Mouse (Mus musculus) lung, adult 2 months (tissue): Measurements from ENCODE around the gene Ccna2. TPM values are rescaled to one million over a fixed set of nuclear protein-coding genes. Genes with fewer than 3 reads are reported as not detected.

ENCODE experiments used
- DNase-seq: peaks from one replicate; pipeline ENCODE4 v3.0.0; 2022
- H3K4me1 ChIP-seq: fragments of 200-500 bp; 2 replicates; pipeline ENCODE4 v1.6.1; 2011; ENCODE audit warnings: low read length; ENCODE audit not compliant: control insufficient read depth, insufficient read depth
- H3K4me3 ChIP-seq: fragments of 200-500 bp; replicated peaks from 2 replicates; pipeline ENCODE3; 2011; ENCODE audit warnings: low read depth, mild to moderate bottlenecking, control low read depth, low read length; ENCODE audit errors: extremely low read depth
- CTCF ChIP-seq: fragments of 200-500 bp; IDR thresholded peaks from 2 replicates; pipeline ENCODE4 v1.5.1; 2011; ENCODE audit warnings: mild to moderate bottlenecking, low read length, control low read depth; ENCODE audit not compliant: insufficient read depth
- POLR2A ChIP-seq: fragments of 200-500 bp; IDR thresholded peaks from 2 replicates; pipeline ENCODE4 v1.6.1; 2011; ENCODE audit warnings: low read depth, mild to moderate bottlenecking, control low read depth, low read length, borderline replicate concordance; ENCODE audit errors: extremely low read depth
- WGBS: fragments of 180-500 bp; shearing (Covaris S2); methylation state at CpG from one replicate; pipeline ENCODE4 v1.1.7; 2018; 5-methylcytosine and 5-hydroxymethylcytosine counted together
- polyA plus RNA-seq: library from polyadenylated mRNA; depleted of rRNA; stranded (reverse); fragments of >200 nt; gene quantifications from 2 replicates; pipeline ENCODE4 v1.2.3, GENCODE M21; 2012

Gene Ccna2
- polyA plus RNA-seq, 1 experiment = 4.3 TPM

DNA sequence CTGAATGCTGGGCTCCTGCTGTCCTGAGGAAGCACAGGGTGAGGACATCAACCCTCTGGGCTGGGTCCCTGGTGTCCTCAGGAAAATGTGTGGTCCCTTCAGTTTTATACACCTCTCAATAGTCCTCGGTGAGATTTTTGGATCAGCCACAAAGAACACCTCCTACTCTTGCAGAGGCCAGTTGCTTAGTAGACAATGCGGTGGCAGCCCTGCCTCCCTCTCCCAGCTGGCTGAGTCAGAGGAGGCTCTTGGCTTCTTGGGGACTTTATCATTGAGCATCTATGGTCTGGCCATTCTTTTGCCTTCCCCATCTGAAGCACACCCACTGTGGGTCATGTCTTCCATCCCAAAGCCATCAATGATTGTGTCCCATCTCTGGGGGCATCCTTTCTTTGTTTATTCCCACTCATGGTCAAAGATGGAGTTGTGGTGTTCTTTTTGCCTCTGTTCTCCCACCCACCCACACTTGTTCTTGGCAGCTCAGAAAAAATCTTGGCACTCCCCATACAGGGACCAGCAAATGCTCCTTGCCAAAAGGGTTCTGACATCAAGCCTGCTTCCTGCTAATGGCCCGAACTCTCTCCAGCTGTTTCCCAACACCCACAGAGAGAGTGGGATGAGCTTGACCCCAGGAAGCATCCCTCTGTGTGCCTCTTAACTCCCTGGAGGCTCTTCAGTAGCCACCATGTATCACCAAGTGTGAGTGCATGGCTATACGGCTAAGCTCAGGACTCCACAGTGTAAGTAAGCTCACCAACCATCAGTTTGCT is 34.1 kb downstream of the Ccna2 start:
- Histone ChIP-seq H3K4me1 (peaks cover 6% of the 10 kb centered on the region), H3K4me3 (no peak overlapping the region)
- WGBS = 64% methylated on average over 4 of the region's 4 CpGs
- TF ChIP-seq CTCF (no peak), POLR2A (no peak)
- DNase-seq = no peak

GRCm38 (mm10) chr3:36536041-36536440 is 35.9 kb downstream of the Ccna2 start:
- H3K4me3 ChIP-seq = no peak overlapping the region
- TF ChIP-seq POLR2A = no peak
- TF ChIP-seq CTCF = no peak
- 57% methylated on average over 12 of the region's 12 CpGs for WGBS

DNA sequence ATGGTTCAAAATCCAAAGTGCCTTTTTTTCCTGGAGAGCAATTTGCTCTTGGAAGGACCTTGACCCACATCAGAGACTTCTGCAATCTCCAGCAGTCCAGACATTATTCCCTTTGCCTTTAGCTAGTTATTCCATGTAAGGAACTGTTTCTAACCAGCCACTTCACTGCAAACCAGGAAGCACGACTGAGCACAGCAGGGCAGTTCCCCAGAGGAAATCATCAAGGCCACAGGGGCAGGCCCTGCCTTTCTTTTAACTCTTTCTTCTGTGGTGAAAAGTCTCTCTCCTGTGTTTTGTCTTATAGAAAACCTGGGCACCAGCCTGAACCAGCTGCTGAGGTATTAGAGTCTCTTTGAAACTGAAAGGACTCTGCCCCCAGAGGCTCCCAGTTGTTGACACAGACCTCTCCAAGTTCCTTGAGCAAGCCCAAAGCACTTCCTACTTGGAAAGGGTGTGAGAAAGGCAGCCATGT is 38.7 kb downstream of the Ccna2 start:
- no peak for DNase-seq
- Histone ChIP-seq H3K4me3 (no peak overlapping the region), H3K4me1 (peaks cover 10% of the 10 kb centered on the region)
- TF ChIP-seq POLR2A = no peak
- no peak for TF ChIP-seq CTCF
- WGBS = 3% methylated on average over 1 of the region's 1 CpGs

More at GRCm38 (mm10) chr3:36536041-36536440, 35.9 kb downstream of the Ccna2 start:
- peaks cover 10% of the 10 kb centered on the region for H3K4me1 ChIP-seq
- no peak for DNase-seq

- H3K4me1 ChIP-seq = peaks cover 10% of the 10 kb centered on the region
- TF ChIP-seq POLR2A = no peak
- TF ChIP-seq CTCF = no peak
- WGBS = 26% methylated on average over 7 of the region's 7 CpGs
- DNase-seq = no peak
- H3K4me3 ChIP-seq = no peak overlapping the region
Observed at GRCm38 (mm10) chr3:36532738-36533137, 39.2 kb downstream of the Ccna2 start.

GRCm38 (mm10) chr3:36531979-36532542 is 39.9 kb downstream of the Ccna2 start:
- 2% methylated on average over 18 of the region's 18 CpGs for WGBS
- DNase-seq = peak; percentile 12
- TF ChIP-seq CTCF = no peak
- TF ChIP-seq POLR2A = no peak
- Histone ChIP-seq H3K4me1 (peaks cover 10% of the 10 kb centered on the region), H3K4me3 (peak overlapping the region; percentile 56)

GRCm38 (mm10) chr3:36531242-36531641 is 40.7 kb downstream of the Ccna2 start:
- peaks cover 10% of the 10 kb centered on the region for H3K4me1 ChIP-seq
- TF ChIP-seq CTCF (no peak), POLR2A (no peak)
- whole genome bisulfite sequencing = 23% methylated on average over 2 of the region's 2 CpGs
- DNase-seq = no peak
- H3K4me3 ChIP-seq = no peak overlapping the region

DNA sequence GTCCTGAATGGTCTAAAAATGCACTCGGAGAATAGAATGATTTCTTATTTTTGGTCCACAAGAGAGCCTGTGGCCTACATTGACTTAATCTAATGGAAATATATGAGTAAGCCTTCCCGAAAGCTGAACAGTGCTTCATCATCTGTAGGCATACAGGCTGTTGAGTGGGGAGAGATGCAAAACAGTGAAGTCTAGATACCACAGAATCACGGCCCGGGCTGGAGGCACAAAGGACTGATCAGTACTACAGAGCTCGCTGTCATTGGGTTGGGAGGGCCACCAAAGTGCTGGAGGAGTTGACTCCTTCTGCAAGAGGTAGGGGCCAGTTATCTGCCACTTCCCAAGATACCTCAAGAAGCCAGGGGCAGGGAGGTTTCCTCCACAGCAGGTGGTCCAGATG is 41.2 kb downstream of the Ccna2 start:
- 71% methylated on average over 5 of the region's 5 CpGs for WGBS
- no peak for TF ChIP-seq POLR2A
- no peak for TF ChIP-seq CTCF
- Histone ChIP-seq H3K4me3 (no peak overlapping the region), H3K4me1 (peaks cover 10% of the 10 kb centered on the region)
- DNase-seq = no peak

GRCm38 (mm10) chr3:36530345-36530744 is 41.6 kb downstream of the Ccna2 start:
- H3K4me1 ChIP-seq = peaks cover 10% of the 10 kb centered on the region
- TF ChIP-seq CTCF = no peak
- no peak for TF ChIP-seq POLR2A
- 60% methylated on average over 6 of the region's 6 CpGs for WGBS
- H3K4me3 ChIP-seq = no peak overlapping the region
- DNase-seq = peak; percentile 19

DNA sequence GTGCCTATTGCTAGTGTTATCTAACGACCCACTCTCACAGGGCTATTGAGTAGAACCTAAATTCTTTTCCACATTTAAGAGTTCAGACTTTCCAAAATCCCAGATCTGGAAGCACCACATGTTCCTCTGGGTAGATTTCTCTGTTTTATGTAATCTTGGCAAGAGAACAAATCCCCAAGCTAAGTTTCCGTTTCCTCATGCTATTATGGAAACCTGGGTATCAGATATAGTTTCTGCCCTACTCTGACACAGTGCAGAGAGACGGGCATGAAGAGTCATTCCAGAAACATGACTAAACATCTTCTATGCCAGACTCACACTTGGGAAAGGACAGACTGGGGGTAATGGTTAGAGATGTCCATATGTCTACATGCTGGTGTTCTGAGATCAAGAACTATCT is 47.5 kb downstream of the Ccna2 start:
- H3K4me3 ChIP-seq = no peak overlapping the region
- no peak for TF ChIP-seq CTCF
- TF ChIP-seq POLR2A = no peak
- WGBS = 55% methylated on average over 3 of the region's 3 CpGs
- DNase-seq = no peak
- H3K4me1 ChIP-seq = peaks cover 2% of the 10 kb centered on the region

DNA sequence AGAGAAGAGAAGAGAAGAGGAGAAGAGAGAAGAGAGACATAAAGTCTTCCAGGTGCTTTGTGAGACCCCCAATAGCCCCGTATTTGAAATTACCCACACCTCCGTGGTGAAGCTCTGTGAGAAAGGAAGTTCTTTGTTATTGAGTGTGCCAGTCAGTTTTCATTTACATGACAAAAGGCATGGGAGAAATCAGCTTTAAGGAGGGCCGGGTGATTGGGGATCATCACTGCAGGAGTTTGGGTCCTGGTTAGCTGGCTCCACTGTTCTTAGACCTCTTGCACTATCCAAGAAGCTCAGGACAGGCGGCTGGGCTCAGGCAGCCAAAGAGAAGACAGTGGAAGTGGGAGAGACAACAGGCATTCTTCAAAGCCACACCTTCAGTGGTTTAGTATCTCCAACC is 49.8 kb downstream of the Ccna2 start:
- TF ChIP-seq CTCF = no peak
- no peak for TF ChIP-seq POLR2A
- no peak for DNase-seq
- peaks cover 2% of the 10 kb centered on the region for H3K4me1 ChIP-seq
- H3K4me3 ChIP-seq = no peak overlapping the region
- 24% methylated on average over 4 of the region's 4 CpGs for WGBS
